18 mouse cellular contexts compared by ENCODE assay signal in genomic region chr5:105757978-105758377, GRCm38 (mm10). TPM values are rescaled to one million over a fixed set of nuclear protein-coding genes. Genes with fewer than 3 reads are reported as not detected.
DNase-seq lines count a peak whose midpoint lies in the region; ATAC-seq and TF ChIP-seq lines count a peak whose summit lies in the region.
"Had no signal": no experiment of that assay in that cellular context is flagged by ENCODE, and none has a peak within 500 bp of the region (broad histone marks: within the 10 kb centered on the region; RNA-seq: fewer than 3 reads in every experiment).

No protein-coding gene starts in this region.

- 58% methylated on average over 17 of the region's 17 CpGs for WGBS in intestine, embryonic 16.5 days
- 52% methylated on average over 17 of the region's 17 CpGs for WGBS in kidney, embryonic 14.5 days
- 70% methylated on average over 17 of the region's 17 CpGs for WGBS in liver, postnatal 0 days (ENCODE audit: insufficient replicate concordance)

- H3K27me3 ChIP-seq in intestine, embryonic 16.5 days (replicated peaks; ENCODE audit: control insufficient read depth, insufficient read depth, low read length) = no peaks in the 10 kb centered on the region
- no peaks in the 10 kb centered on the region for H3K27me3 ChIP-seq in kidney, embryonic 14.5 days (ENCODE audit: control insufficient read depth, insufficient read depth, low read length)
- H3K27me3 ChIP-seq in liver, postnatal 0 days (ENCODE audit: insufficient read depth, low read length) = no peaks in the 10 kb centered on the region
- H3K27me3 ChIP-seq: hindbrain, embryonic 15.5 days; midbrain, embryonic 12.5 days; neural tube, embryonic 13.5 days; Patski had no signal

- no peak for TF ChIP-seq EP300 in liver, postnatal 0 days (IDR thresholded peaks at IDR 0.05; ENCODE audit: low read depth)

- ATAC-seq in intestine, embryonic 16.5 days = peak; percentile 68
- no peak for ATAC-seq in kidney, embryonic 14.5 days (ENCODE audit: low FRiP score, low TSS enrichment)
- peak; percentile 79 for ATAC-seq in liver, postnatal 0 days
- ATAC-seq: forebrain, embryonic 16.5 days; Patski had no signal

- H3K4me2 ChIP-seq in intestine, embryonic 16.5 days (ENCODE audit: low read depth, low read length) = no peak overlapping the region
- H3K4me2 ChIP-seq in kidney, embryonic 14.5 days (replicated peaks; ENCODE audit: low read depth, low read length) = peak overlapping the region; percentile 10; the same call in 1 of the 2 replicates
- H3K4me2 ChIP-seq in liver, postnatal 0 days (ENCODE audit: low read depth, low read length) = peak overlapping the region; percentile 29; the same call in 1 of the 2 replicates
- H3K4me2 ChIP-seq: heart, embryonic 12.5 days; hindbrain, embryonic 15.5 days; midbrain, embryonic 12.5 days; neural tube, embryonic 13.5 days had no signal

- H3K9me3 ChIP-seq in intestine, embryonic 16.5 days (ENCODE audit: control insufficient read depth, low read length) = no peaks in the 10 kb centered on the region
- H3K9me3 ChIP-seq in kidney, embryonic 14.5 days (ENCODE audit: control insufficient read depth, low read length) = no peaks in the 10 kb centered on the region
- no peaks in the 10 kb centered on the region for H3K9me3 ChIP-seq in liver, postnatal 0 days (ENCODE audit: low read length)
- H3K9me3 ChIP-seq: hindbrain, embryonic 15.5 days; midbrain, embryonic 12.5 days; neural tube, embryonic 13.5 days had no signal

- peaks cover 16% of the 10 kb centered on the region for H3K4me1 ChIP-seq in intestine, embryonic 16.5 days (ENCODE audit: control insufficient read depth, insufficient read depth, low read length)
- H3K4me1 ChIP-seq in kidney, embryonic 14.5 days (ENCODE audit: control insufficient read depth, insufficient read depth, low read length) = peaks cover 42% of the 10 kb centered on the region
- H3K4me1 ChIP-seq in liver, postnatal 0 days (ENCODE audit: insufficient read depth) = peaks cover 18% of the 10 kb centered on the region

- DNase-seq in liver = peak; percentile 21
- DNase-seq in liver, postnatal 0 days = peak; percentile 35
- DNase-seq in adrenal gland, adult 2 months = no peak
- DNase-seq in frontal cortex, postnatal 36 days (ENCODE audit: low spot score in 2 of 2) = no peak
- DNase-seq in spleen, adult 12 weeks (ENCODE audit: low spot score) = no peak
- DNase-seq: cerebellum, postnatal 36 days; layer of hippocampus, postnatal 36 days; lung, adult 18-20 months had no signal

- no peaks in the 10 kb centered on the region for H3K36me3 ChIP-seq in intestine, embryonic 16.5 days (ENCODE audit: control insufficient read depth, insufficient read depth, low read length)
- H3K36me3 ChIP-seq in kidney, embryonic 14.5 days (ENCODE audit: control insufficient read depth, insufficient read depth, low read length) = no peaks in the 10 kb centered on the region
- no peaks in the 10 kb centered on the region for H3K36me3 ChIP-seq in liver, postnatal 0 days (replicated peaks; ENCODE audit: insufficient read depth, low read length)
- H3K36me3 ChIP-seq: heart, embryonic 12.5 days; hindbrain, embryonic 15.5 days had no signal

- H3K4me3 ChIP-seq in intestine, embryonic 16.5 days (ENCODE audit: low read length) = 0 out of 2 replicates have a peak overlapping the region, but pooled peaks have one; percentile 4
- H3K4me3 ChIP-seq in kidney, embryonic 14.5 days (ENCODE audit: low read length) = no peak overlapping the region
- H3K4me3 ChIP-seq in liver, postnatal 0 days (ENCODE audit: low read depth, low read length) = no peak overlapping the region
- H3K4me3 ChIP-seq: erythroblast, embryonic 14.5 days; heart, embryonic 12.5 days; hindbrain, embryonic 15.5 days; midbrain, embryonic 12.5 days; neural tube, embryonic 13.5 days had no signal

- no peak for TF ChIP-seq CTCF in liver, postnatal 0 days (IDR thresholded peaks at IDR 0.05; ENCODE audit: low read depth)

- H3K27ac ChIP-seq in intestine, embryonic 16.5 days (ENCODE audit: low read length) = no peak overlapping the region
- no peak overlapping the region for H3K27ac ChIP-seq in kidney, embryonic 14.5 days (ENCODE audit: low read depth, low read length)
- H3K27ac ChIP-seq in liver, postnatal 0 days (ENCODE audit: low read depth) = peak overlapping the region; percentile 58
- H3K27ac ChIP-seq: hindbrain, embryonic 15.5 days; macrophage; midbrain, embryonic 12.5 days; neural tube, embryonic 13.5 days had no signal

- no peak overlapping the region for H3K9ac ChIP-seq in intestine, embryonic 16.5 days (ENCODE audit: low read depth, low read length)
- H3K9ac ChIP-seq in kidney, embryonic 14.5 days (ENCODE audit: low read depth, low read length) = no peak overlapping the region
- H3K9ac ChIP-seq in liver, postnatal 0 days (replicated peaks) = no peak overlapping the region
- H3K9ac ChIP-seq: heart, embryonic 12.5 days; hindbrain, embryonic 15.5 days; midbrain, embryonic 12.5 days; neural tube, embryonic 13.5 days had no signal

RNA-seq across cellular contexts. Expression of gene Lrrc8d, which starts 58.2 kb away (rescaled TPM):
- polyA plus RNA-seq in intestine, embryonic 16.5 days (2015; fragmentation: Nextera tagmentation; extraction: Ambion mirVana) = 8.9 and 10.9 TPM in 2 replicates
- 22.7 and 42.1 TPM in 2 replicates for polyA plus RNA-seq in kidney, embryonic 14.5 days (2014; fragmentation: Nextera tagmentation; extraction: Ambion mirVana)
- 11.6 TPM in 2 replicates for polyA plus RNA-seq in liver, postnatal 0 days (2015; fragmentation: Nextera tagmentation; extraction: Ambion mirVana)
- 100 to 1,000 TPM; 105 to 127 TPM for total RNA-seq in adrenal gland, adult 2 months (2021)
- 20.4 and 31.8 TPM in 2 replicates for polyA plus RNA-seq in adrenal gland, adult 2 months (2012; rRNA removed)

Comparison
In these comparisons a context has a peak if more than half of its experiments do, and no peak if none do; other contexts are left out.
1. DNase-seq: peak in liver (single experiment) and liver, postnatal 0 days (single experiment); none in adrenal gland, adult 2 months (single experiment), frontal cortex, postnatal 36 days (0 of 2) and spleen, adult 12 weeks (single experiment).